Mouse (Mus musculus): ENCODE measurements at regions not wholly inside any gene's neighbourhood (a gene's known extent, or its start where the extent isn't known, plus 50 kb on each side); places are given as distances from the start of the nearest gene placed in this dataset.

DNA sequence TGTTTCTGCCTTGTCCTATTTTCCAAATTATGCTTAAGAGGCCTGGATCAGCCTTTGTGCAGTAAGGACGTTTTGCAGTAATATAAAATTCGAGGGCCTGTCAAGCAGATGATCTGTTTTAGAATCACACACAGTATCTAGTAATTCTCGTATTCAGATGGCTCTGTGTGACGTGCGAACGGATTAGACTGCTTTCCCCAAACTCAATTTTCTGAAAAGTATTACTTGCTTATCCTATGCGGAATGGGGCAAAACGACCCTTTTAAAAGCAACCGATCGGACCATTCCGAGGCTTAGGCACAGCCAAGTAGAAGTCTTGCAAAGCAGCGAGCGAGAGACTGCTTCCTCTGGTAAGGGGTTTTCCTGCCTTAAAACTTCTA lies 115.1 kb upstream of the Cblb start:
- no peak overlapping the region for H3K27ac ChIP-seq (ENCODE audit: low read depth, low read length)
- no peaks in the 10 kb centered on the region for H3K27me3 ChIP-seq (replicated peaks; ENCODE audit: control insufficient read depth, insufficient read depth, low read length)
- H3K4me3 ChIP-seq (ENCODE audit: low read depth, low read length): no peak overlapping the region
- H3K9ac ChIP-seq (ENCODE audit: low read depth, low read length): no peak overlapping the region
- H3K36me3 ChIP-seq (ENCODE audit: control insufficient read depth, insufficient read depth): no peaks in the 10 kb centered on the region
- no peak overlapping the region for H3K4me2 ChIP-seq (replicated peaks; ENCODE audit: low read depth)
- no peak for ATAC-seq
- no peaks in the 10 kb centered on the region for H3K4me1 ChIP-seq (replicated peaks; ENCODE audit: control insufficient read depth, insufficient read depth, low read length)
- WGBS: 89% methylated on average over 13 of the region's 13 CpGs
- TF ChIP-seq CTCF (IDR thresholded peaks at IDR 0.05; ENCODE audit: low read depth): no peak
- H3K9me3 ChIP-seq (ENCODE audit: control insufficient read depth): no peaks in the 10 kb centered on the region

DNA sequence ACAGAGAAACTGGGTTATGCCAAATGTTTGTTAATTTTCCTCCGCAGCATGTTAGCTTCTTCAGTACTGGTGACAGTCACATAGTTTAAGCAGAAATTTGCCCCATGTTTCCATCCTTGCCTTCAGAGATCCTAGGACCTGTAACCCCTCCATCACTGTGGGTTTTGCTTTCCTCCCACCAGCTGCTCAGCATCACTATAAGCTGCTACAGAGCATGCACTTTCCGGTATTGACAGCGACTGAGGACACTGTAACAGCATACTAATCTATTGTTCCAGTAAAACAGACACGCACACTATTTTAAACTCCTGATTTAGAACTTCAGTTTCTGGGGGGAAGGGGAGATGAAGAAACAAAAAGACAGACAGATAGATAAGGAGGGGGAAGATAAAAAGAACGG lies 114.7 kb upstream of the Cblb start:
- Histone ChIP-seq H3K4me1 (replicated peaks; ENCODE audit: control insufficient read depth, insufficient read depth, low read length) (no peaks in the 10 kb centered on the region), H3K27me3 (replicated peaks; ENCODE audit: control insufficient read depth, insufficient read depth, low read length) (no peaks in the 10 kb centered on the region), H3K27ac (ENCODE audit: low read depth, low read length) (no peak overlapping the region), H3K9ac (ENCODE audit: low read depth, low read length) (no peak overlapping the region), H3K4me3 (ENCODE audit: low read depth, low read length) (no peak overlapping the region), H3K9me3 (ENCODE audit: control insufficient read depth) (no peaks in the 10 kb centered on the region), H3K4me2 (replicated peaks; ENCODE audit: low read depth) (no peak overlapping the region), H3K36me3 (ENCODE audit: control insufficient read depth, insufficient read depth) (no peaks in the 10 kb centered on the region)
- ATAC-seq: no peak
- WGBS: 62% methylated on average over 5 of the region's 5 CpGs
- TF ChIP-seq CTCF (IDR thresholded peaks at IDR 0.05; ENCODE audit: low read depth): no peak

DNA sequence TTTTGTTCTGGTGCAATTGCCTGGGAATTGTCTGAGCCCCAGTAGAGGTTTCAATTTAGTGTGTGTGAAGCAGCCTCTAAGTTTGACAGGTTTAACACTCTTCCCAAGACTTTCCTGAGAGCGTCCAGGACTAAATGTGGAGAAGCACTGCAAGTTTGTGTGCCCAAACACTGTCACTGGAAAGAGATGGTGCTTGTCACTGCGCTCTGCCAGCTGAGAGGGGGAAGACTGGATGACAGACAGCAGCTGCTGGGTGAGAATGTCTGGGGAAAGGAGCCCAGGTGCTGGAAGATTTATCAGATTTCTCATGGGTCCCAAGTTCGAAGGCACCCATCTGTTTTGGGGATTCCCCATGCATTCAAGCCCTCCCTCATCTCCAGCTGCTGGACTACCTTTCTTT lies 114.2 kb upstream of the Cblb start:
- Histone ChIP-seq H3K27ac (ENCODE audit: low read depth, low read length) (no peak overlapping the region), H3K9ac (ENCODE audit: low read depth, low read length) (no peak overlapping the region), H3K36me3 (ENCODE audit: control insufficient read depth, insufficient read depth) (no peaks in the 10 kb centered on the region), H3K9me3 (ENCODE audit: control insufficient read depth) (no peaks in the 10 kb centered on the region), H3K4me1 (replicated peaks; ENCODE audit: control insufficient read depth, insufficient read depth, low read length) (no peaks in the 10 kb centered on the region), H3K4me2 (replicated peaks; ENCODE audit: low read depth) (no peak overlapping the region), H3K27me3 (replicated peaks; ENCODE audit: control insufficient read depth, insufficient read depth, low read length) (no peaks in the 10 kb centered on the region), H3K4me3 (ENCODE audit: low read depth, low read length) (no peak overlapping the region)
- no peak for TF ChIP-seq CTCF (IDR thresholded peaks at IDR 0.05; ENCODE audit: low read depth)
- ATAC-seq: no peak
- 71% methylated on average over 3 of the region's 3 CpGs for WGBS

DNA sequence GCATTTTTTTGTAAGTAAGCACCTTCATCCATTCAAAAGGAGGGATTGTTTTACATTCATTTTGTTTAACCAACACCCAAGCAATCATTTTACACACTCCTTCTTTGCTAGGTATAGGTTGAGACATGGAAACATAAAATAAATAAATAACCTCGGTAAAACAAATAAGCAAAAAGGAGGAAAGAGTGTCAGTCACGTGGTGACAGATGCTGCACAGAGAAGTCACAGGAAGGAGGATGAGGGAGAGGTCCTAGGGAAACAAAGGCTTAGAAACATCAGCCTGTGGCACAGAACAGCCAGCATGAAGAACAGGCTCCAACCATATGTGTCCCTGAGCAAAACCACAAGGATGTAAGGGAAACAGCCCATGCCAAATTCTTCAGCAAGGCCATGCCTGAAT lies 113.5 kb upstream of the Cblb start:
- Histone ChIP-seq H3K9me3 (ENCODE audit: control insufficient read depth) (no peaks in the 10 kb centered on the region), H3K4me2 (replicated peaks; ENCODE audit: low read depth) (no peak overlapping the region), H3K36me3 (ENCODE audit: control insufficient read depth, insufficient read depth) (no peaks in the 10 kb centered on the region), H3K27me3 (replicated peaks; ENCODE audit: control insufficient read depth, insufficient read depth, low read length) (no peaks in the 10 kb centered on the region), H3K9ac (ENCODE audit: low read depth, low read length) (no peak overlapping the region), H3K4me3 (ENCODE audit: low read depth, low read length) (no peak overlapping the region), H3K4me1 (replicated peaks; ENCODE audit: control insufficient read depth, insufficient read depth, low read length) (no peaks in the 10 kb centered on the region), H3K27ac (ENCODE audit: low read depth, low read length) (no peak overlapping the region)
- 33% methylated on average over 2 of the region's 2 CpGs for WGBS
- no peak for TF ChIP-seq CTCF (IDR thresholded peaks at IDR 0.05; ENCODE audit: low read depth)
- ATAC-seq: no peak

GRCm38 (mm10) chr16:51921025-51921424 lies 110.0 kb upstream of the Cblb start:
- no peaks in the 10 kb centered on the region for H3K4me1 ChIP-seq (replicated peaks; ENCODE audit: control insufficient read depth, insufficient read depth, low read length)

GRCm38 (mm10) chr16:51922589-51922988 lies 108.4 kb upstream of the Cblb start:
- TF ChIP-seq CTCF (IDR thresholded peaks at IDR 0.05; ENCODE audit: low read depth): no peak
- Histone ChIP-seq H3K27me3 (replicated peaks; ENCODE audit: control insufficient read depth, insufficient read depth, low read length) (no peaks in the 10 kb centered on the region), H3K27ac (ENCODE audit: low read depth, low read length) (no peak overlapping the region), H3K4me1 (replicated peaks; ENCODE audit: control insufficient read depth, insufficient read depth, low read length) (no peaks in the 10 kb centered on the region), H3K4me3 (ENCODE audit: low read depth, low read length) (no peak overlapping the region), H3K9me3 (ENCODE audit: control insufficient read depth) (no peaks in the 10 kb centered on the region), H3K9ac (ENCODE audit: low read depth, low read length) (no peak overlapping the region), H3K4me2 (replicated peaks; ENCODE audit: low read depth) (no peak overlapping the region), H3K36me3 (ENCODE audit: control insufficient read depth, insufficient read depth) (no peaks in the 10 kb centered on the region)
- ATAC-seq: no peak
- WGBS: 73% methylated on average over 3 of the region's 3 CpGs

More at GRCm38 (mm10) chr16:51921025-51921424, 110.0 kb upstream of the Cblb start:
- peak; percentile 69 for ATAC-seq
- Histone ChIP-seq H3K9me3 (ENCODE audit: control insufficient read depth) (no peaks in the 10 kb centered on the region), H3K4me3 (ENCODE audit: low read depth, low read length) (no peak overlapping the region), H3K36me3 (ENCODE audit: control insufficient read depth, insufficient read depth) (no peaks in the 10 kb centered on the region), H3K4me2 (replicated peaks; ENCODE audit: low read depth) (no peak overlapping the region), H3K9ac (ENCODE audit: low read depth, low read length) (no peak overlapping the region), H3K27me3 (replicated peaks; ENCODE audit: control insufficient read depth, insufficient read depth, low read length) (no peaks in the 10 kb centered on the region), H3K27ac (ENCODE audit: low read depth, low read length) (no peak overlapping the region)
- WGBS: 37% methylated on average over 4 of the region's 4 CpGs
- TF ChIP-seq CTCF (IDR thresholded peaks at IDR 0.05; ENCODE audit: low read depth): no peak

DNA sequence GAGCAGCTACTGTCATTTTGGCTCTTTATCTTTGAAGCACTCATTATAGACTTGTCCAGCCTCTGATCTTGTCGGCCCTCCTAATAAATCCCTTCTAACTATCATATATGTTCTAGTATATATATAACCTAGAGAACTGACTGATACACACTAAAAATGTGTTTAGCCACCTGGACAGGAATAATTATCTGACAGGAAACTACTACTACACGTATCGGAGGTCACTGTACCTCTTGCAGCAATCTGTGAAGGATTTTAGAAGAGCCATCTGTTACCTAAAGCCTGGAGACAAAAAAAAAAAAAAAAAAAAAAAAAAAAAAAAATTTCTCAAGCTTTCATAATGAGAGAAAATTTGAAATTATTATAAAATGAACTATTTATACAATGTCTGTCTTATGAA lies 105.4 kb upstream of the Cblb start:
- no peaks in the 10 kb centered on the region for H3K4me1 ChIP-seq (replicated peaks; ENCODE audit: control insufficient read depth, insufficient read depth, low read length)
- ATAC-seq: no peak
- no peaks in the 10 kb centered on the region for H3K27me3 ChIP-seq (replicated peaks; ENCODE audit: control insufficient read depth, insufficient read depth, low read length)
- H3K9me3 ChIP-seq (ENCODE audit: control insufficient read depth): no peaks in the 10 kb centered on the region
- no peak for TF ChIP-seq CTCF (IDR thresholded peaks at IDR 0.05; ENCODE audit: low read depth)
- 58% methylated on average over 3 of the region's 3 CpGs for WGBS
- no peak overlapping the region for H3K4me2 ChIP-seq (replicated peaks; ENCODE audit: low read depth)
- H3K27ac ChIP-seq (ENCODE audit: low read depth, low read length): no peak overlapping the region
- H3K4me3 ChIP-seq (ENCODE audit: low read depth, low read length): no peak overlapping the region
- H3K36me3 ChIP-seq (ENCODE audit: control insufficient read depth, insufficient read depth): no peaks in the 10 kb centered on the region
- H3K9ac ChIP-seq (ENCODE audit: low read depth, low read length): no peak overlapping the region

Measured in intestine, postnatal 0 days (tissue).